Mouse (Mus musculus): Measurements from ENCODE around the gene Xlr3a.

DNA sequence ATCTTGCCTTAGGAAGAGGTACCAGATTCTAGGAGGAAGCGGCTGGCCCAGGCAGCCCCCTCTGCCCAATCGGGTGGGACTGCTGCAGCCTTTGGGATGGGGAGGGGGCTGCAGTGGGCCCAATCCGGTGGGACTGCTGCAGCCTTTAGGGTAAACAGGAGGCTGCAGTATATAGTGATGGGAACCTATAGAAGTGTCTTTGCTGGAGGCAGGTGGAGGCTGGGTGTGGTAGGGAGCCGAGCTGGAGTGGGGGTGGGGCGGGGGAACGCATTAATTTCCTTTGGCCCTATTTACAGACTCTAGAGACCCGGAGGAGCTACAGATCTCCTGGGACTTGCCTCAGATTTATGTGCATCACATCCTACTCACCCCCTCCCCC lies 32.5 kb downstream of the Xlr3a start, which contains the start of gene Pnma3:
- TF ChIP-seq POLR2A (IDR thresholded peaks at IDR 0.05; ENCODE audit: borderline replicate concordance, insufficient read depth, low read length) = no peak
- no peak for TF ChIP-seq CTCF (IDR thresholded peaks at IDR 0.05; ENCODE audit: borderline replicate concordance, insufficient read depth, low read depth, low read length)
